Mouse (Mus musculus): ENCODE data around the gene Paqr6. TPM values are rescaled to one million over a fixed set of nuclear protein-coding genes. Genes with fewer than 3 reads are reported as not detected.
"Not testable (repeated sequence)": the region's sequence is repeated elsewhere in the genome, so short reads cannot be mapped to it uniquely, and the experiment has no call there.

Paqr6 gene
- polyA plus RNA-seq, 1 experiment from 2014 or later = 1.6 TPM

GRCm38 (mm10) chr3:88372643-88373042, 8.3 kb downstream of the Paqr6 start, which contains the start of gene Bglap3:
Gene Bglap3 (minus strand): TSS chr3:88372743.
- H3K4me3 ChIP-seq (replicated peaks); H3K9me3 ChIP-seq; H3K36me3 ChIP-seq (replicated peaks); H3K9ac ChIP-seq; H3K27me3 ChIP-seq; H3K4me1 ChIP-seq; H3K4me2 ChIP-seq; H3K27ac ChIP-seq; ATAC-seq (ENCODE audit: low FRiP score): not testable (repeated sequence)
- 91% methylated on average over 9 of the region's 9 CpGs for WGBS

DNA sequence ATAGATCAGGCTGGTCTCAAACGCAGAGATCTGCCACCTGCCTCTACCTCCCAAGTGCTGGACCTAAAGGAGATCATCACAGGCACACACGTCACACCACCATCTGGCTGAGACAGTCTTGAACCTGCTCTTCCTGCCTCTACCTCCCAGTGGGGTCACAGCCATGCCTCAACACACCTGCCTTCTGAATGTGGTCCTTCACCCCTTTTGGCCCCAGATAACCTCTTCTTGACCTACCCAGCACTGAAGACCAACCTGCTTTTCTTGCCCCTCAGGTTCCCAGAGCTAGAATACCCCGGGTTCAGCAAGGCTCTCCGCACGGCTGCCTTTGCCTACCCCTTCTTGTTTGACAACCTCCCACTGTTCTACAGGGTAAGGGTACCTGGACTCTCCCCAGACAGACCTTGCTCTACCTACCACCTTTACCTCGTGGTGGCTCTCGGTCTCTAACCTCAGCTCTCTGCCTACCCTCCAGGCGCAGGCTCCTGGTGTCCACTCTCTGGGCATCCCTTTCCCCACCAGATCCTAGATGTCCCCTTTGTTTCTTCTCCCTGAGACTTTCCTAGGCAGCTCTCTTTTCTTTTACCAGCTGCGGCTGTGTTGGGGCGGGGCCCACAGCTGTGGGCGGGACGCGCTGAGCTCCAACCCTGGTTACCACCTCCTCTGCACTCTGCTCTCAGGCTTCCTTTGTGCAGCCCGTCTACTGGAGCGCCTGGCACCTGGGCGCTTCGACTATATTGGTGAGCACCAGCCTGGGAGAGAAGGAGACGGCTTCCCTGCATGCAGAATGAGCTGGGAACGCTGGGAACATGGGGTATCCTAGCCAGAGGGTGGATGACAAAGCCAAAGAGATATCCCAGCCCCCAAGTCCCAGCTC, 11.6 kb downstream of the Paqr6 start:
- ATAC-seq (ENCODE audit: low FRiP score) = peak; percentile 94
- Histone ChIP-seq H3K4me3 (replicated peaks) (peak overlapping the region; percentile 11; the same call in 1 of the 2 replicates), H3K9ac (0 out of 2 replicates have a peak overlapping the region, but pooled peaks have one; percentile 17), H3K27ac (peak overlapping the region; percentile 81), H3K4me2 (peak overlapping the region; percentile 38)
- H3K9me3 ChIP-seq; H3K27me3 ChIP-seq; H3K4me1 ChIP-seq; H3K36me3 ChIP-seq (replicated peaks): not testable (repeated sequence)
- 9% methylated on average over 19 of the region's 19 CpGs for WGBS

DNA sequence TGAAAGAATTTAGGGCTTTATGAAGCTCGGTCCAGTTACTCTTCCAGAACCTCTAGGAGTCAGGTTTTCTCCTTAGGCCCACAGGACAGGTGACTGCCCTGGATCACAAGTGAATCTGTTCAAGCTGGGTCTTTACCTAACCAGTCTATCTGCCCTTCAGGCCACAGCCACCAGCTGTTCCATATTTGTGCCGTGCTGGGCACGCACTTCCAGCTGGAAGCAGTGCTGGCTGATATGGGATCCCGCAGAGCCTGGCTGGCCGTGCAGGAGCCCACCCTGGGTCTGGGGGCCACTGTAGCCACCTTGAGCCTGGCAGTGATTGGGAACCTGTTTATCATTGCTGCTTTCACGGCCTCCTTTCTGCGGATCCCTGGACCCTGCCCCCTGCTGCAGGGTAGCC, 12.3 kb downstream of the Paqr6 start:
- not testable (repeated sequence) for H3K9ac ChIP-seq; H3K4me2 ChIP-seq; H3K27me3 ChIP-seq; H3K4me3 ChIP-seq (replicated peaks); H3K9me3 ChIP-seq; H3K36me3 ChIP-seq (replicated peaks)
- ATAC-seq (ENCODE audit: low FRiP score) = peak; percentile 12; the same call in 1 of the 2 replicates
- 18% methylated on average over 5 of the region's 7 CpGs for WGBS
- peak overlapping the region; percentile 81 for H3K27ac ChIP-seq
- peaks cover 12% of the 10 kb centered on the region for H3K4me1 ChIP-seq

DNA sequence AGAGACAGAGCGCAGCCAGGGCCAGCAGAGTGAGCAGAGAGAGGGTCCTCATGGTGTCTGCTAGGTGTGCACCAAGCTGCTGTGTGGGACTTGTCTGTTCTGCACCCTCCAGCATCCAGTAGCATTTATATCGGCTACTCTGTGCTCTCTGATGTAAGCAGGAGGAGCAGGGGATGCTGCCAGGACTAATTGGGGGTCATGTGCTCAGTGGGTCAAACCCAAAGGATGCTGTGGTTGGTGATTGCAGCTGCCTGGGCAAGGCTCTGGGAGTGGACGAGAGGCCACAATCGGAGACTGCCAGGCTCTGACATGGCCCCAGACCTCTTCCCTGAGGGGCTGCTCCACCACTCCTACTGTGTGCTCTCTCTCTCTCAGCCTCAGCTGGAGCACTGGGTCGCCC, 14.2 kb downstream of the Paqr6 start, which contains the start of gene Bglap2:
Gene Bglap2 (minus strand): TSS at position 101 of the 400 bp plus-strand sequence.
- not testable (repeated sequence) for H3K9ac ChIP-seq; H3K27me3 ChIP-seq; ATAC-seq (ENCODE audit: low FRiP score); H3K9me3 ChIP-seq; H3K4me2 ChIP-seq; H3K36me3 ChIP-seq (replicated peaks); H3K27ac ChIP-seq; H3K4me3 ChIP-seq (replicated peaks)
- 83% methylated on average over 5 of the region's 5 CpGs for WGBS
- H3K4me1 ChIP-seq = peaks cover 15% of the 10 kb centered on the region

- not testable (repeated sequence) for H3K9me3 ChIP-seq; H3K27me3 ChIP-seq; H3K36me3 ChIP-seq (replicated peaks); H3K4me1 ChIP-seq
- Histone ChIP-seq H3K27ac (peak overlapping the region; percentile 80), H3K4me3 (replicated peaks) (peak overlapping the region; percentile 26), H3K4me2 (peak overlapping the region; percentile 53), H3K9ac (0 out of 2 replicates have a peak overlapping the region, but pooled peaks have one; percentile 40)
- 6% methylated on average over 22 of the region's 22 CpGs for WGBS
- peak; percentile 94 for ATAC-seq (ENCODE audit: low FRiP score)
Measured at GRCm38 (mm10) chr3:88381389-88382315, 17.3 kb downstream of the Paqr6 start.

DNA sequence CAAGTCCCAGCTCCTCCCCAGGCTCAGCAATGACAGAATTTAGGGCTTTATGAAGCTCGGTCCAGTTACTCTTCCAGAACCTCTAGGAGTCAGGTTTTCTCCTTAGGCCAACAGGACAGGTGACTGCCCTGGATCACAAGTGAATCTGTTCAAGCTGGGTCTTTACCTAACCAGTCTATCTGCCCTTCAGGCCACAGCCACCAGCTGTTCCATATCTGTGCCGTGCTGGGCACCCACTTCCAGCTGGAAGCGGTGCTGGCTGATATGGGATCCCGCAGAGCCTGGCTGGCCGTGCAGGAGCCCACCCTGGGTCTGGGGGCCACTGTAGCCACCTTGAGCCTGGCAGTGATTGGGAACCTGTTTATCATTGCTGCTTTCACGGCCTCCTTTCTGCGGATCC, 18.0 kb downstream of the Paqr6 start:
- not testable (repeated sequence) for H3K9ac ChIP-seq; H3K4me1 ChIP-seq; H3K27ac ChIP-seq; H3K27me3 ChIP-seq; H3K9me3 ChIP-seq; H3K4me3 ChIP-seq (replicated peaks); H3K36me3 ChIP-seq (replicated peaks)
- ATAC-seq (ENCODE audit: low FRiP score) = peak; percentile 6; the same call in 1 of the 2 replicates
- peak overlapping the region; percentile 53 for H3K4me2 ChIP-seq
- WGBS = 69% methylated on average over 3 of the region's 7 CpGs

- Histone ChIP-seq H3K4me3 (replicated peaks) (no peak within 1 kb of the TSS), H3K9me3 (no peaks in the 10 kb centered on the region), H3K27me3 (no peaks in the 10 kb centered on the region), H3K4me1 (peaks cover 8% of the 10 kb centered on the region), H3K4me2 (no peak within 1 kb of the TSS), H3K27ac (no peak within 1 kb of the TSS), H3K36me3 (replicated peaks) (no peaks in the 10 kb centered on the region), H3K9ac (no peak within 1 kb of the TSS)
- ATAC-seq (ENCODE audit: low FRiP score) = no peak
- WGBS = 81% methylated on average over 5 of the region's 5 CpGs
Measured at GRCm38 (mm10) chr3:88384364-88384763, 20.0 kb downstream of the Paqr6 start, which contains the start of gene Bglap. Gene Bglap (minus strand): TSS chr3:88384464.

- no peak for ATAC-seq (ENCODE audit: low FRiP score)
- WGBS = 93% methylated on average over 9 of the region's 9 CpGs
- Histone ChIP-seq H3K4me1 (no peaks in the 10 kb centered on the region), H3K9me3 (no peaks in the 10 kb centered on the region), H3K27me3 (no peaks in the 10 kb centered on the region), H3K4me2 (no peak overlapping the region), H3K27ac (no peak overlapping the region), H3K9ac (no peak overlapping the region), H3K36me3 (replicated peaks) (peaks cover 36% of the 10 kb centered on the region), H3K4me3 (replicated peaks) (no peak overlapping the region)
Measured at GRCm38 (mm10) chr3:88393776-88394375, 29.5 kb downstream of the Paqr6 start.

DNA sequence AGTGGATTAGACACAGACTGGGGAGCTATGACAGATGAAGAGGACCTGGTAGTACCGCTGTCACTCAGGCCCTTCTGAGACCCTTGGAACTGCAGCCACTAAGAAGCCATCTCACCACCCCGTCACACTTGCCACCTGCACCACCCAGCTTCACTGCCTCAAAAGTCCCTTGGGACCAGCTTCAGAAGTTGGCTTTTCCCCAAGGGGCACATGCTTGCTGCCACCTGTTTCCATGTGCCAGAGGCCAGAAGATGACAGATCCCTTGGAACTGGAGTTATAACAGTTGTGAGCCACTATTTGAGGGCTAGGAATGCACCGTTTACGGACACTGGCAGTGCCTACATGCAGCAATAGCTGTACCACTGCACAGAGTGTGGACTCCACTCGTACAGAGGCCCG, 30.9 kb downstream of the Paqr6 start:
- Histone ChIP-seq H3K36me3 (replicated peaks) (peaks cover 30% of the 10 kb centered on the region), H3K9me3 (no peaks in the 10 kb centered on the region), H3K4me3 (replicated peaks) (no peak overlapping the region), H3K9ac (no peak overlapping the region), H3K4me1 (no peaks in the 10 kb centered on the region), H3K27me3 (no peaks in the 10 kb centered on the region), H3K4me2 (no peak overlapping the region), H3K27ac (no peak overlapping the region)
- ATAC-seq (ENCODE audit: low FRiP score) = no peak
- 96% methylated on average over 6 of the region's 6 CpGs for WGBS

DNA sequence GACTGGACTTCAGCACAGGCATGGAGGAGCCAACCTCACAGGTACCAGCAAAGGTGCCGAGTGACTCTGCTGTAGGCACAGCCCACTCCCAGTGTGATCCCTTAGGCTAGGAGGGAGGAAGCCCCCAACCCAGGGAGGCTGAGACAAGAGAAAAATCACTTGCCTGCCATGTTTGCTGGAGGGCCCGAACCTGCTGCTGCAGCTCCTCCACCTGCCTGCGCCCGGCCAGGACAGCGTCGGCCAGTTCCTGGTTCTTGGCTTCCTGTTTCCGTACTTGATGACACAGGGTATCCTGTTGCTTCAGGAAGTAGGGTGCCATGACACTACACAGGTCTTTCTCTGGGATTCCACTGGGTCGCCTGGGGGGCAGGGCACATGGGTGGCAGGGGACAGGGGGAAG, 31.4 kb downstream of the Paqr6 start:
- WGBS = 95% methylated on average over 8 of the region's 8 CpGs
- H3K27ac ChIP-seq = no peak overlapping the region
- no peak for ATAC-seq (ENCODE audit: low FRiP score)

GRCm38 (mm10) chr3:88398666-88399065, 34.3 kb downstream of the Paqr6 start:
- 79% methylated on average over 2 of the region's 2 CpGs for WGBS
- H3K9me3 ChIP-seq = no peaks in the 10 kb centered on the region
- H3K4me1 ChIP-seq = no peaks in the 10 kb centered on the region
- peaks cover 27% of the 10 kb centered on the region for H3K36me3 ChIP-seq (replicated peaks)
- no peaks in the 10 kb centered on the region for H3K27me3 ChIP-seq
- no peak overlapping the region for H3K4me3 ChIP-seq (replicated peaks)
- no peak overlapping the region for H3K4me2 ChIP-seq
- no peak overlapping the region for H3K27ac ChIP-seq
- no peak overlapping the region for H3K9ac ChIP-seq
- ATAC-seq (ENCODE audit: low FRiP score) = no peak

More for the DNA sequence above, 31.4 kb downstream of the Paqr6 start:
- Histone ChIP-seq H3K9me3 (no peaks in the 10 kb centered on the region), H3K4me2 (no peak overlapping the region), H3K4me3 (replicated peaks) (no peak overlapping the region), H3K36me3 (replicated peaks) (peaks cover 29% of the 10 kb centered on the region), H3K9ac (no peak overlapping the region), H3K4me1 (no peaks in the 10 kb centered on the region), H3K27me3 (no peaks in the 10 kb centered on the region)

Measured in forebrain, embryonic 12.5 days (tissue).